Mouse (Mus musculus) intestine, postnatal 0 days (tissue): ENCODE measurements around the gene Hoxb7. TPM values are rescaled to one million over a fixed set of nuclear protein-coding genes. Genes with fewer than 3 reads are reported as not detected.

Experiments used
- ATAC-seq: fragments of 200-750 bp; cut with Nextera tagmentation; 2 replicates; pipeline ENCODE4 v1.8.0; 2017; ENCODE audit warnings: mild to moderate bottlenecking, moderate TSS enrichment, moderate library complexity
- H3K27ac ChIP-seq: fragments of 300-500 bp; sonication (generic); 2 replicates; pipeline ENCODE4 v1.5.1; 2014; ENCODE audit warnings: mild to moderate bottlenecking, low read depth, low read length, moderate library complexity
- H3K27me3 ChIP-seq: fragments of 300-500 bp; sonication (generic); replicated peaks from 2 replicates; pipeline ENCODE4 v1.6.1; 2014; ENCODE audit warnings: low read length, mixed read lengths; ENCODE audit not compliant: control insufficient read depth, insufficient read depth
- H3K36me3 ChIP-seq: fragments of 300-500 bp; sonication (generic); 2 replicates; pipeline ENCODE4 v1.6.1; 2014; ENCODE audit warnings: mild to moderate bottlenecking, moderate library complexity; ENCODE audit not compliant: control insufficient read depth, insufficient read depth
- H3K4me1 ChIP-seq: fragments of 300-500 bp; sonication (generic); replicated peaks from 2 replicates; pipeline ENCODE4 v1.6.1; 2014; ENCODE audit warnings: antibody characterized with exemption, low read length, mixed read lengths; ENCODE audit not compliant: control insufficient read depth, insufficient read depth
- H3K4me2 ChIP-seq: fragments of 300-500 bp; sonication (generic); replicated peaks from 2 replicates; pipeline ENCODE4 v1.6.1; 2014; ENCODE audit warnings: low read depth, mild to moderate bottlenecking, moderate library complexity
- H3K4me3 ChIP-seq: fragments of 300-500 bp; sonication (generic); 2 replicates; pipeline ENCODE4 v1.5.1; 2014; ENCODE audit warnings: low read depth, low read length
- H3K9ac ChIP-seq: fragments of 300-500 bp; sonication (generic); 2 replicates; pipeline ENCODE4 v1.6.1; 2014; ENCODE audit warnings: mild to moderate bottlenecking, low read depth, low read length
- H3K9me3 ChIP-seq: fragments of 300-500 bp; sonication (generic); 2 replicates; pipeline ENCODE4 v1.6.1; 2016; ENCODE audit warnings: mixed run types; ENCODE audit not compliant: control insufficient read depth
- CTCF ChIP-seq: sonication (generic); IDR thresholded peaks from 2 replicates; pipeline ENCODE4 v1.5.1; 2016; ENCODE audit warnings: low read depth, mild to moderate bottlenecking, control low read depth, antibody characterized with exemption, moderate library complexity
- WGBS: fragments of 180-500 bp; shearing (Covaris S2); extraction: QIAGEN DNeasy Blood & Tissue Kit; methylation state at CpG from one replicate; pipeline ENCODE4 v1.1.7; 2014; 5-methylcytosine and 5-hydroxymethylcytosine counted together
- polyA plus RNA-seq: library from polyadenylated mRNA; unstranded; fragments of >200 nt; fragmentation: Nextera tagmentation; extraction: Ambion mirVana; gene quantifications from 2 replicates; pipeline ENCODE4 v1.2.1, GENCODE M21; 2015

Hoxb7 gene
- polyA plus RNA-seq, 1 experiment from 2014 or later, result 8.5 TPM

GRCm38 (mm10) chr11:96293302-96293921, 7.0 kb downstream of the Hoxb7 start:
- 9% methylated on average over 22 of the region's 22 CpGs for WGBS
- Histone ChIP-seq H3K27ac (peak overlapping the region; percentile 70), H3K4me3 (peak overlapping the region; percentile 46), H3K9ac (peak overlapping the region; percentile 51), H3K4me2 (peak overlapping the region; percentile 63), H3K27me3 (peaks cover 75% of the 10 kb centered on the region), H3K4me1 (no peaks in the 10 kb centered on the region), H3K36me3 (no peaks in the 10 kb centered on the region), H3K9me3 (no peaks in the 10 kb centered on the region)
- no peak for ATAC-seq
- TF ChIP-seq CTCF, result no peak

- no peak for ATAC-seq
- 1% methylated on average over 32 of the region's 32 CpGs for WGBS
- peak; percentile 86 for TF ChIP-seq CTCF
- peak overlapping the region; percentile 51; the same call in 1 of the 2 replicates for H3K9ac ChIP-seq
- peak overlapping the region; percentile 46 for H3K4me3 ChIP-seq
- H3K27ac ChIP-seq, result no peak overlapping the region
- H3K4me2 ChIP-seq, result peak overlapping the region; percentile 63
- no peaks in the 10 kb centered on the region for H3K4me1 ChIP-seq
- peaks cover 74% of the 10 kb centered on the region for H3K27me3 ChIP-seq
- H3K36me3 ChIP-seq, result no peaks in the 10 kb centered on the region
- H3K9me3 ChIP-seq, result no peaks in the 10 kb centered on the region
Measured at GRCm38 (mm10) chr11:96294245-96295091, 8.0 kb downstream of the Hoxb7 start.

- Histone ChIP-seq H3K27ac (no peak overlapping the region), H3K4me3 (peak overlapping the region; percentile 46), H3K9me3 (no peaks in the 10 kb centered on the region), H3K4me2 (peak overlapping the region; percentile 63), H3K4me1 (no peaks in the 10 kb centered on the region; the same call in 1 of the 2 replicates), H3K9ac (0 out of 2 replicates have a peak overlapping the region, but pooled peaks have one; percentile 11), H3K27me3 (peaks cover 80% of the 10 kb centered on the region), H3K36me3 (no peaks in the 10 kb centered on the region)
- 2% methylated on average over 30 of the region's 30 CpGs for WGBS
- TF ChIP-seq CTCF, result no peak
- ATAC-seq, result 0 out of 2 replicates have a peak, but pooled peaks have one; percentile 20
Measured at GRCm38 (mm10) chr11:96295092-96295835, 8.8 kb downstream of the Hoxb7 start.

GRCm38 (mm10) chr11:96296997-96297396, 10.6 kb downstream of the Hoxb7 start:
- no peak overlapping the region for H3K9ac ChIP-seq

GRCm38 (mm10) chr11:96297428-96297827, 11.0 kb downstream of the Hoxb7 start:
- Histone ChIP-seq H3K27me3 (peaks cover 85% of the 10 kb centered on the region), H3K4me2 (no peak overlapping the region; the same call in 1 of the 2 replicates), H3K27ac (no peak overlapping the region), H3K9ac (no peak overlapping the region), H3K4me3 (no peak overlapping the region), H3K36me3 (no peaks in the 10 kb centered on the region), H3K4me1 (no peaks in the 10 kb centered on the region; the same call in 1 of the 2 replicates), H3K9me3 (no peaks in the 10 kb centered on the region)
- no peak for TF ChIP-seq CTCF
- no peak for ATAC-seq
- WGBS, result 54% methylated on average over 3 of the region's 3 CpGs

More at GRCm38 (mm10) chr11:96296997-96297396, 10.6 kb downstream of the Hoxb7 start:
- peak; percentile 34 for TF ChIP-seq CTCF
- no peaks in the 10 kb centered on the region for H3K9me3 ChIP-seq
- no peak for ATAC-seq
- H3K27me3 ChIP-seq, result peaks cover 86% of the 10 kb centered on the region
- peak overlapping the region; percentile 6; the same call in 1 of the 2 replicates for H3K4me2 ChIP-seq
- H3K4me1 ChIP-seq, result no peaks in the 10 kb centered on the region; the same call in 1 of the 2 replicates
- 42% methylated on average over 2 of the region's 2 CpGs for WGBS
- no peaks in the 10 kb centered on the region for H3K36me3 ChIP-seq
- H3K4me3 ChIP-seq, result no peak overlapping the region
- H3K27ac ChIP-seq, result no peak overlapping the region
